Mouse (Mus musculus) lung, embryonic 14.5 days (tissue): Measurements from ENCODE around the gene Gm14862. TPM values are rescaled to one million over a fixed set of nuclear protein-coding genes. Genes with fewer than 3 reads are reported as not detected.
A peak's percentile ranks its signal among the peaks of the same experiment; 100 is the strongest.

ENCODE experiments used
- ATAC-seq: fragments of 200-750 bp; cut with Nextera tagmentation; 2 replicates; pipeline ENCODE4 v1.8.0; 2017; ENCODE audit warnings: mild to moderate bottlenecking, moderate TSS enrichment, moderate library complexity; ENCODE audit not compliant: insufficient read depth
- DNase-seq: peaks from one replicate; pipeline ENCODE4 v3.0.0-alpha.2; 2015
- H3K27ac ChIP-seq: fragments of 300-500 bp; sonication (generic); 2 replicates; pipeline ENCODE4 v1.5.1; 2014; ENCODE audit warnings: low read depth, mild to moderate bottlenecking, moderate library complexity
- H3K27me3 ChIP-seq: fragments of 300-500 bp; sonication (generic); 2 replicates; pipeline ENCODE4 v1.6.1; 2014; ENCODE audit warnings: low read length, control low read depth; ENCODE audit not compliant: insufficient read depth
- H3K36me3 ChIP-seq: fragments of 300-500 bp; sonication (generic); 2 replicates; pipeline ENCODE4 v1.6.1; 2014; ENCODE audit warnings: control low read depth; ENCODE audit not compliant: insufficient read depth
- H3K4me1 ChIP-seq: fragments of 300-500 bp; sonication (generic); 2 replicates; pipeline ENCODE4 v1.6.1; 2014; ENCODE audit warnings: antibody characterized with exemption, control low read depth; ENCODE audit not compliant: insufficient read depth
- H3K4me2 ChIP-seq: fragments of 300-500 bp; sonication (generic); 2 replicates; pipeline ENCODE4 v1.6.1; 2014; ENCODE audit warnings: mild to moderate bottlenecking
- H3K4me3 ChIP-seq: fragments of 300-500 bp; sonication (generic); 2 replicates; pipeline ENCODE4 v1.5.1; 2014; ENCODE audit warnings: low read depth, low read length
- H3K9ac ChIP-seq: fragments of 300-500 bp; sonication (generic); 2 replicates; pipeline ENCODE4 v1.6.1; 2014
- H3K9me3 ChIP-seq: fragments of 300-500 bp; sonication (generic); 2 replicates; pipeline ENCODE4 v1.6.1; 2016; ENCODE audit warnings: low read depth, low read length, control low read depth
- CTCF ChIP-seq: IDR thresholded peaks from 2 replicates; pipeline ENCODE4 v1.5.1; 2016; ENCODE audit warnings: antibody characterized with exemption, low read depth
- WGBS: fragments of 180-500 bp; shearing (Covaris S2); extraction: QIAGEN DNeasy Blood & Tissue Kit; methylation state at CpG from one replicate; pipeline ENCODE4 v1.1.7; 2014; 5-methylcytosine and 5-hydroxymethylcytosine counted together
- polyA plus RNA-seq: library from polyadenylated mRNA; unstranded; fragments of >200 nt; fragmentation: Nextera tagmentation; extraction: Ambion mirVana; gene quantifications from 2 replicates; pipeline ENCODE4 v1.2.1, GENCODE M21; 2014

Gm14862 gene
- polyA plus RNA-seq, 1 experiment from 2014 or later, result 0.25 TPM

DNA sequence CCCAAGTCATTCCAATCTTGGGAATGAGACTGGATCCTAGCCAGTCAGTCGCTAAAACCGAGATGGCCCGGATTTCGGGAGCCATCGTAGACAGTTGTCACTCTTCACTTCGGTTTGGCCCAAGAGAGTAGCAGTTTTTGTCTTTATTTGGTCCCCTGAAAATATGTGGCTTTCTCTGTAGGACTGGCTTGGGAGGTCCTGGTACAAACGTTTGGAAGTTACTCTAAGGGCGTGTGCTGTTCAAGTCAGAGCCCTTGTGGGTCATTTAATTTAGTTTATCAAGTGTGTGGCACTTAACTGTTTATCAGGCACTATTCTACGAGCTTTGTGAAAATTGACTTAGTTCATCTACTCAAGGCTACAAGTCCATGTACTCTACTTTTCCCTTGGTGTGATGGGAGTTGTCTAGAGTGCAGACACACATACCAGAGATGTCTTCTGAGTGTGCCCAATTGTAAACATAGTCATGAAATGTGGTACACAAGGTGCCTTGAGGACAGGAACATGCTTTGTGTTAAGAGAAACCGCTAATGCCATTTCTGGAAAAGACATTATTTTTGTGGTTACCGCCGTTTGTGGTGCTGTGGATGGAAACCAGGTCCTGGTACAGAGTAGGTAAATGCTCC is 16.8 kb upstream of the Gm14862 start:
- H3K36me3 ChIP-seq, result no peaks in the 10 kb centered on the region
- WGBS, result 53% methylated on average over 12 of the region's 12 CpGs
- DNase-seq (no peak), ATAC-seq (no peak)
- TF ChIP-seq CTCF, result no peak
- peak overlapping the region; percentile 53 for H3K4me3 ChIP-seq
- H3K27me3 ChIP-seq, result no peaks in the 10 kb centered on the region
- H3K4me2 ChIP-seq, result peak overlapping the region; percentile 58
- no peak overlapping the region for H3K27ac ChIP-seq
- H3K9me3 ChIP-seq, result no peaks in the 10 kb centered on the region
- H3K9ac ChIP-seq, result 0 out of 2 replicates have a peak overlapping the region, but pooled peaks have one; percentile 48
- no peaks in the 10 kb centered on the region for H3K4me1 ChIP-seq

DNA sequence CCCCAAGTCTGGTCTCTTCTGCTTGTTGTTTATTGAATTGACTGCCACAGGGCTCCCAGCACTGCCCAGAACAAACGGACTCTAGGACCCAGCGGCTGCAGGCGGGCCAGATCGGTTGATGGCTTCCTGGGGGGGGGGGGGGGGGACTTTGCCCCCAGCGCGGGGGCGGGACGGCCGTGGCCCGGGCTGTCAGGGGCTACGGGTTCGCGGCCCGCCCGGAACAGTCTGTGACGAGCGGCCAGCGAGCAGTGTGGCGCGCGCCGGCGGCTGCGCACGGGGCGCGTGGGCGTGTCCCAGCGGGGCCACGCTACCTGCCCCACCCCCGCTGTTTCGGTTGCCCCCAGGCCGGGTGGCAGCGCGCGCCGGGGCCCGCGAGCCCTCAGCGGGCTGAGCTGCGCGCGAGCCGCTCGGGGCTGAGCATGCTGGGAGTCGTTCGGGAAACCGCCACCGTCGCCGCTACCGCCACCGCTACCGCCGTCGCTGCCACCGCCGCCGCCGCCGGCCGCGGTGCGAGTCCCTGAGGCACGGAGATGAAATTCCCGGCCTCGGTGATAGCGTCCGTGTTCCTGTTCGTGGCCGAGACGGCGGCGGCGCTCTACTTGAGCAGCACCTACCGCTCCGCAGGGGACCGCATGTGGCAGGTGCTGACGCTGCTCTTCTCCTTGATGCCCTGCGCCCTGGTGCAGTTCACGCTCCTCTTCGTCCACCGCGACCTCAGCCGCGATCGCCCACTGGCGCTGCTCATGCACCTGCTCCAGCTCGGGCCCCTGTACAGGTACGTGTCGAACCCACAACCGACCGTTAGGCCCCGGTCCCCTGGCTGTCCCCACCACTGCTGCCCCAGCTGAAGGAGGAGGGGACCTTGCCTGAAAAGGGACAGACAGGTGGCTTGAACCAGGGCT is 16.0 kb upstream of the Gm14862 start, which contains the start of gene Xk:
Gene Xk (plus strand): TSS at position 297 of the 902 bp plus-strand sequence.
- peak within 1 kb of the TSS; percentile 48 for H3K9ac ChIP-seq
- peak within 1 kb of the TSS; percentile 36; the same call in 1 of the 2 replicates for H3K27ac ChIP-seq
- H3K9me3 ChIP-seq, result no peaks in the 10 kb centered on the region
- H3K4me2 ChIP-seq, result peak within 1 kb of the TSS; percentile 58
- H3K27me3 ChIP-seq, result no peaks in the 10 kb centered on the region
- H3K36me3 ChIP-seq, result no peaks in the 10 kb centered on the region
- DNase-seq, result peak; percentile 72
- WGBS, result 8% methylated on average over 58 of the region's 94 CpGs
- TF ChIP-seq CTCF, result no peak
- ATAC-seq, result peak; percentile 95
- H3K4me3 ChIP-seq, result peak within 1 kb of the TSS; percentile 53
- H3K4me1 ChIP-seq, result no peaks in the 10 kb centered on the region

DNA sequence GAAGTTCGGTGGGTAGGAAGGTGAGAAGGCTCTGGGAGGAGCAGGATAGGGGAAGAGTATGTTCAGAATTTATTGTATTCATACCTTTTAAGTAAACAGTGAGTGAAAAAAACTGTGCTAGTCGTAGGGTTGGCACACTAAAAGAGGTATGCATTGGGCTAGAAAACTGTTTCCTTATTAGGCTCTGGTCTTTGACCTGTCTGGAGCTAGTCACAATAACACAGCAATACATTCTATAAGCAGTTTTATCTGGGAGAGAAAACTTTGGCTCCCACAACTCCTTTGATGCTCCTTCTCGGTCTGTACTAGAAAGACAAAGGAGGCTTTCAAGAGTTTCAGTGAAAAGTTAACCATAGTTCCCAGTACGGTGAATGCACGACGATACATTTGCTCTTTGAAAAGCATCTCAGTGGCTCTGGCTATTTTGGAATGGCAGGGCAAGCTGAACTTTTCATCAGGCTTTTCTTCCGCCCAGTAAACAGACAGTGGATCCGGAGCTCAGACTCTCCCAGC is 15.3 kb upstream of the Gm14862 start:
- peak overlapping the region; percentile 53 for H3K4me3 ChIP-seq
- no peaks in the 10 kb centered on the region for H3K27me3 ChIP-seq
- H3K4me2 ChIP-seq, result peak overlapping the region; percentile 58
- peak; percentile 43 for ATAC-seq
- H3K9ac ChIP-seq, result peak overlapping the region; percentile 48
- no peaks in the 10 kb centered on the region for H3K4me1 ChIP-seq
- no peak for TF ChIP-seq CTCF
- 15% methylated on average over 8 of the region's 8 CpGs for WGBS
- no peak for DNase-seq
- H3K9me3 ChIP-seq, result no peaks in the 10 kb centered on the region
- no peaks in the 10 kb centered on the region for H3K36me3 ChIP-seq
- H3K27ac ChIP-seq, result peak overlapping the region; percentile 36; the same call in 1 of the 2 replicates

DNA sequence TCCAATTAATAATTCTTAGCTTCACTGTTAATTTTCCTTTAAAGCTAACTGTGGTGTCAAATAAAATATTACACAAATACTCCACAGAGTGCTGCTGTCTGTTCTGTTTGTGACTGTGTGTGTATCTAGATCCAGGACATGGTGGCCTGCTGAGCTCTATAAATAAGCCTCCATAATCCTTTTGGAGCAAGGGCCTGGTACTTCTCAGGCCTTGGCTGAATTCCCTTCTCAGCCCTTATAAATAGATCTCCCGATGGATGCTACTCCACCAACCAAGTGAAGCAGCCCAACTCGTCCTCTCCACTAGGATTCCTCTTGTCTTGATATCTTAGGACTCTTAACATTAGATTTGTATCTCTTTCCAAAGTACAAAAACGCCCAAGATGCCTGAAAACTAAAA is 14.4 kb upstream of the Gm14862 start:
- no peak for TF ChIP-seq CTCF
- DNase-seq, result no peak
- no peak overlapping the region for H3K4me3 ChIP-seq
- no peaks in the 10 kb centered on the region for H3K27me3 ChIP-seq
- whole genome bisulfite sequencing, result 56% methylated on average over 3 of the region's 3 CpGs
- no peak overlapping the region for H3K27ac ChIP-seq
- H3K36me3 ChIP-seq, result no peaks in the 10 kb centered on the region
- H3K4me2 ChIP-seq, result no peak overlapping the region
- H3K4me1 ChIP-seq, result no peaks in the 10 kb centered on the region
- no peak for ATAC-seq
- no peak overlapping the region for H3K9ac ChIP-seq
- no peaks in the 10 kb centered on the region for H3K9me3 ChIP-seq

DNA sequence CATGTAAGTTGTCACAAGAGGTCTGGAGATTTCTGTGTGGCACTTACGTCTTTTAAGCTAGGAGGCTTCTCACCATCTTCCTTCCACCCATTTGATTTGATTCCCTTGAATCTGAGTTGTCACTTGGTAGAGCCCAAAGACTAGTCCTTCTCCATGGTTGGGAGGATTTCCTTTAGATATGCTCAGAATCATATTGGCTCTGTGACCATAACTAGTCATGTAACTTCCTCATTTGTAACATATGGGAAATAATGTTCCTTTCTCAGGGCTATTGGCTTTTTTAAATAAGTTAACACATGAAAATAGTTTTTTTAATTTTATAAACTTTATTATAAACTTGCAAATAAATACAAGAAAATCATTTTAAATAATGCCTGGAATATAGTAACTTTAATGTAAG is 2.6 kb upstream of the Gm14862 start:
- DNase-seq, result no peak
- H3K27me3 ChIP-seq, result no peaks in the 10 kb centered on the region
- H3K4me1 ChIP-seq, result no peaks in the 10 kb centered on the region
- no peaks in the 10 kb centered on the region for H3K9me3 ChIP-seq
- TF ChIP-seq CTCF, result no peak
- no peak overlapping the region for H3K9ac ChIP-seq
- no peak overlapping the region for H3K4me2 ChIP-seq
- no peak overlapping the region for H3K27ac ChIP-seq
- H3K4me3 ChIP-seq, result no peak overlapping the region
- 75% methylated on average over 1 of the region's 1 CpGs for WGBS
- ATAC-seq, result no peak
- no peaks in the 10 kb centered on the region for H3K36me3 ChIP-seq

DNA sequence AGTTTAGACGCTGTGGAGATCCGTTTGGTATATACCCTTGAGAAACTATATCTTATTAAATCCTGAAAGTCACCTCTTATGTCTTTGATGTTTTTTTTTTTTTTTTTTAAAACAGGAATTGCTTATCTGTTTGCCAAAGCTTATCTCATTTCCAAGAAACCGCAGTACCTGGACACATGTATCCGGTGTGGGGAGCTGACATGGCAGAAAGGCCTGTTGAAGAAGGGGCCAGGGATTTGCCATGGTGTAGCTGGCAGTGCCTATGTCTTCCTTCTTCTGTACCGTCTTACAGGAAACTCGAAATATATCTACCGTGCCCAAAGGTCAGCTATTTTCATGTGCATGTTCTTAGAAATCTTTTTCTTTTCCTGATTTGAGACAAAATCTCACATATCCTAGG is 1.1 kb upstream of the Gm14862 start:
- Histone ChIP-seq H3K27me3 (no peaks in the 10 kb centered on the region), H3K9me3 (no peaks in the 10 kb centered on the region), H3K4me2 (no peak overlapping the region), H3K27ac (no peak overlapping the region), H3K9ac (no peak overlapping the region), H3K36me3 (no peaks in the 10 kb centered on the region), H3K4me1 (no peaks in the 10 kb centered on the region), H3K4me3 (no peak overlapping the region)
- DNase-seq, result no peak
- WGBS, result 81% methylated on average over 7 of the region's 7 CpGs
- TF ChIP-seq CTCF, result no peak
- no peak for ATAC-seq

DNA sequence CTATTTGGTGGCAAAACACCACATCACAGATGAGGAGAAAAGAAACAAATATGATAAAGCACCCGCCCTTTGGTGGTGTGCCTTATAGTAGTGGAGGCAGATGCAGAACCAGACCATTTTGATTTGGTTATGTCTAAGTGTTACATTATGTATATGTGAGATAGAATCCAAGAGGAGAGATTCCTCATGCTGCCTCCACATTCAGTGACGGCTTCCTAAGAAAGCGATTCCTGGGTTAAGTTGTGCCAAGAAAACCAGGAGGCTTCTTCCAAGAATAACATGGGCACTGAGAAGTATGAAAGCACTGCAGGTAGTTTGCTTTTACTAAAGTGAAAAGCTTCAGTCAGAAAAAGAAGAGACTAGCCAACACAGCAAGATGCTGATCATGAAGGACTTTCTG is 1.8 kb downstream of the Gm14862 start:
- Histone ChIP-seq H3K4me1 (no peaks in the 10 kb centered on the region), H3K27me3 (no peaks in the 10 kb centered on the region), H3K36me3 (no peaks in the 10 kb centered on the region), H3K4me3 (no peak overlapping the region), H3K9ac (no peak overlapping the region), H3K9me3 (no peaks in the 10 kb centered on the region), H3K4me2 (no peak overlapping the region), H3K27ac (no peak overlapping the region)
- no peak for DNase-seq
- 83% methylated on average over 3 of the region's 3 CpGs for WGBS
- no peak for ATAC-seq
- TF ChIP-seq CTCF, result no peak
